Mouse (Mus musculus) erythroblast, adult 5-6 weeks (primary cell): ENCODE data around the gene Znrf1. TPM values are rescaled to one million over a fixed set of nuclear protein-coding genes. Genes with fewer than 3 reads are reported as not detected.

ENCODE experiments used
- ATAC-seq: replicated peaks from 2 replicates; pipeline ENCODE4 v1.8.0; 2016; ENCODE audit warnings: moderate number of reproducible peaks, mild to moderate bottlenecking, moderate TSS enrichment, inconsistent platforms; ENCODE audit not compliant: poor library complexity, low FRiP score, severe bottlenecking
- total RNA-seq, 2 experiments: library from RNA; stranded (forward) in 1 of 2; stranded (reverse) in 1 of 2; fragments of 150-400 nt in 1 of 2; fragments of 200-764, 138-1000 nt in 1 of 2; gene quantifications; 2 replicates each; pipeline versions ENCODE4 v1.2.3 to v1.2.4; 2015 to 2017; ENCODE audit warnings: low replicate concordance in 2 of 2

Znrf1 gene
- total RNA-seq, 2 experiments from 2014 or later: 5.8 to 7.1 TPM

DNA sequence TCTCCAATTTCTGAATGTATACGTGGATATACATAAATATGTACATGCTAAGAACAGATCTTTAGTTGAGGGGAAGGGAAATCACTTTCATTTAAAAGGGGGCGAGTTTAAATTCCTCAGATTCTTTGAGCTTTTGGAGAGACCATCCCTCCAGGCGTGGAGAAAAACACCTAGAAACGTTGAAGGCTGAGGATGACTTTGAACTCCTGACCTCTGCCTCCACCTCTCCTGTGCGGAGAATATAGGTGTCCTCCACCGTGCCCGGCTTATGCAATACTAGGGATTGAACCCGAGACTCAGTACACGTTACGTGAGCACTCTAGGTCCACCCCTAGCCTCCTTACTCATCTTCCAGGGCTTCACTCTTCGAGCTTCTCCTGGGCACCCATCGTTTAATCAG, 4.7 kb upstream of the Znrf1 start:
- ATAC-seq: no peak

DNA sequence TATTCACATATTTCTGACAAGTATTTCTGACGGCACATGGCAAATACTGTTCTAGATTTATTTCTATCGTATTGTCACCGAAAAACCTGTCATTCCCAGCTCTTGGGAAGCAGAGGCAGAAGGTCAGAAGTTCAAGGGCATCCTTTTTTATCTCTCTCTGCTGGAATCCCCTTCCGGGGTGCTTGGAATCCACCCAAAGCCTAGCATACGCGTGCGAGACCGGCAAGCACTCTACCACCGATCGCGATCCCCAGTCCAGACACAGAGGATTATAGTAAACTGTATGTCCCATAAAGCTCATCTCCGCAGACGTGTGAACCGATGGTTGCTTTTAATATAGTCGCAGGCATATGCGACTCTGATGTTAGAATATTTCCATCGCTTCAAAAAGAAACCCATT, 4.3 kb upstream of the Znrf1 start:
- no peak for ATAC-seq

DNA sequence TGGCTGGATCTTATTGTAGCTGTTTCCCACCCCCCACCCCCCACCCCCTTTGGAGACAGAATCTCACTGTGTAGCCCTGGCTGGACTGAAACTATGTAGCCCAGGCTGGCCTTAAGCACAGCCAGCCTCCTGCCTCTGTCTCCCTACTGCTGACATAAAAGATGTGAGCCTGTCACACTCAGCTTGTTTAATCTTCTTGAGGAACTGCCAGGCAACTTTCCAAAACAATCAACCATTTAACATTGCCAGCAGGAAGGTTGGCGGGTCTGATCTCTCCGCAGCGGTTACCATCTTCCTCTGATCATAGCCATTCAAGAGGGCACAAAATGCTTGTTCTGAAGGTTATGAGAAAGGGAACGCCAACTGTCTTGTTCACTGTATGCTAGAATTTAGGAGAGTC, 2.4 kb upstream of the Znrf1 start:
- no peak for ATAC-seq

DNA sequence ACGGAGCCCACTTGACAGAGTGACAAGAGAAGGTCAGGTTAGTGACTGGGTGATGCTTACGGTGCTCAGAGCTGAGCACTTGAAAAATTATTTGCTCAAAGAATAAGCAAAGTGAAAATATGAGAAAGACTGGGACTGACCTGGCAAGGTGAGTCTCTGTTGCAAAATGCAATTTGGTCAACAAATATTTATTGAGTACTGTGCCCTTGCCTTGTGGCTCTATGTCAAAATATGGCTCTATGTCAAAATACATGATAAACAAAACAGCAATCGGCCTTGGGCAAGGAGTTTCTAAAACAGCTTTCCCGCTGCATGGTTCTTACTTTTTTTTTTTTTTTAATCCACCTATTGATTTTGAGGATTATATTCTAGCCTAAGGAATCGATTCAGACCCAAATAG, 406 bp upstream of the Znrf1 start:
- ATAC-seq: no peak

DNA sequence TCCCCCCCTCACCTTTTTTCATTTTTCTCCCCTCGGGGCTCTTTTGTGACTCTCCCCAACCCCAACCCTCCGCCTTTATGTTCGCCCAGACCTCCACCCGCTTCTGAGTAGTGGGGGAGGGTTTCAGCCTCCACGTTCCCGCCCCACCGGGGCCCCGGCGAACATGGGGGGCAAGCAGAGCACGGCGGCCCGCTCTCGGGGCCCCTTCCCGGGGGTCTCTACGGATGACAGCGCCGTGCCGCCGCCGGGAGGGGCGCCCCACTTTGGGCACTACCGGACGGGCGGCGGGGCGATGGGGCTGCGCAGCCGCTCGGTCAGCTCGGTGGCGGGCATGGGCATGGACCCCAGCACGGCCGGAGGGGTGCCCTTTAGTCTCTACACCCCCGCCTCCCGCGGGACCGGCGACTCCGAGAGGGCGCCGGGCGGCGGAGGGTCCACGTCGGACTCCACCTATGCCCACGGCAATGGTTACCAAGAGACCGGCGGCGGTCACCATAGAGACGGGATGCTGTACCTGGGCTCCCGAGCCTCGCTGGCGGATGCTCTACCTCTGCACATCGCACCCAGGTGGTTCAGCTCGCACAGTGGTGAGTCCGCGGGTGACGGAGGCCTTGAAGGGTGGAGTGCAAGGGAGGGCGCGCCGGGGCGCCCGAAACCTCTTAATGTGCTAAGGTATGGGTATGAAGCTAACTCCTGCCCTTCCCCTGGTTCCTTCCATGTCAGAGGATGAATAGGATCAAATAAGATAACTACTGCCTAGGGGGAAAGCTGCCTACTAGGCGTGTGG, 1.3 kb downstream of the Znrf1 start:
- ATAC-seq: peak; percentile 62

DNA sequence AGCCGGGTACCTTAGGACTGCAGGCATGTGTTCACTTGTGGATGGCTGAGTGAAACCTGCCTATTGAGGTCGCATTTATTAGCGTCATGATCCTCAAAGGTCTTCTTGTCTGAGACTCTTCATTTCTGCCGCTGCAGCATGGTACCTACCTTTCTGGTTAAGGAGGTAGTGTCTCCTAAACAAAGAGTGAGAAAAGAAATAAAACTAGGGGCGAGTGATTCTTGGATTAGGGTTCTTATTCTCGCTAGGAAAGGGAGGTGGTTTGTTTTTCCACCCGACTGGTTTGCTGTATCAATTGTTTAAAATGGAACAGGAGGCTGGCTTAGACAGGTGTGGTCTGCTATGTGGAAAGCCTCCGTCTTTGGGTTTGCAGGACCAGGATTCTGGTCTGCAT, 1.9 kb downstream of the Znrf1 start:
- no peak for ATAC-seq

DNA sequence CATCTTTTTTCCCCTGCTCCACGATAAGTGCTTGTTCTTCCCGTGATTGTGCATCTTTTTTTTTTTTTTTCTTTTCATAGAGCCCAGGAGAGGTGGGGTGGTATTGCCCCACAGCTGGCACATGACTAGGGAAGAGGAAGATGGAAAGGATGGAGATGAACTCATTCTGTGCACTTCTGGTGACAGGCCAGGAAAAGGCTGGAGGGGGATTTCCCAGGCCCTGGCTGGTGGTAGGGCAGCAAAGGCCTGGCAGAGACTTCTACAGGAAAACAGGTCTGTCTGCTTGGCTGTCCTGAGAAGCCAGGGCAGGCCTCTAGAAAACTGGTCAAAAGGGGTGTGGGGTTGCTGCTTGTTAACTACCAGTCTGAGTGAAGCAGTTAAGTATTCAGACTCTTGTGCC, 2.3 kb downstream of the Znrf1 start:
- ATAC-seq: no peak

DNA sequence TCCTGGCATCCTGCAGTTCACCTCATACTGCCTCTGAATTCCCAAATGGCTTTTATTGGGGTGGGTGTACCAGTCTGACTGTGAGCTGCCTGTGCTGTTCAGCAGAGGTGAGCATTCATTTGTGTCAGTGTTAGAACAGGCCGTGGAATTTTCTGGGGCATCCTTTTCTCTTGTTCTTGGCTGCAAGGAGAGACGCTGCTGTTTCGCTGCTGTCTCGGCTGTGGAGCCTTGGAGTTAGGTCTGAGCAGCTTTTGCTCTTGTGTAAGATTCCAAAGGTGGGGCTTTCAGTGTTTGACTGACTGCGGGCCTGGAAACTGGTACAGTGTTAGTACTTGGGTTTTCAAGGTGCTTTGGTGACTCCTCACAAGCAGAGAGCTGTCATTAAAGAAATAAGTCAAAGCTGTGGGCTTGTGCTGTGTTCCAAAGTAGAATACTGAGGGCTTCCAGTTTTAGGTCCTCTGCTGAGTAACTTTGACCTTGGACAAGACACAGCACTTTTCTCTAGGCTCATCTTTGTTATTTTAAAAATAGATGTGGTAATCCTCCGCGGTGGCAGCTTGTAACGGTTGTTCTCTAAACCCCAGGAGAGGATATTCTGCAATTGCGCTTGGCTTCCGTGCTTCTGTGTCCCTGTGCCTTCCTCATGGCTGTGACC, 3.7 kb downstream of the Znrf1 start:
- ATAC-seq: no peak

DNA sequence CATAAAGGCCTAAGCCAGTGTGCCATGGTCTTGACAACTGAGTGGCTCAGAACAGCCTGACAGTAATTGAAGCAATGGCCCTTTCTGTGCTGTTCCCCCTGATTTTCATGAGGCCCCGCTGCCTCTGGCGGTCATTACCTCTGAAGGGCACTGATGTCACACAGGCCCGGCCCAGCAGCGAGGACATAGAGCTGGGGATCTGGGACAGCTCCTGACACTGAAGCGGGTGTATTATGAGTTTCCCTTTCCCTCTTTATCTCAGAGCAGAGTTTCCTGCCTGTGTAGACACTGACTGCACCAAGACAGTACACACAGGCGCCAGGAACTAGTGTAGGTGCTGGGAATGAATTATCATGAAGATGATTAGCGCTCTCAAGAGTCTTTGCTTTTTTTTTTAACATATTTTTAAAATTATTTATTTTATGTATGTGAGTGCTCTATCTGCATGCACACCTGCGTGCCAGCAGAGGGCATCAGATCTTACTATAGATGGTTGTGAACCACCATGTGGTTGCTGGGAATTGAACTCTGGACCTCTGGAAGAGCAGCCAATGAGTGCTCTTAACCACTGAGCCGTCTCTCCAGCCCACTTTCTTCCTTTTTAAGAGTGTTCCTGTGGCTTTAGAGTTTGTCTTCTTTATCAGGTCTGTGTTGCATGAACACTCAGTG, 7.9 kb downstream of the Znrf1 start:
- no peak for ATAC-seq

DNA sequence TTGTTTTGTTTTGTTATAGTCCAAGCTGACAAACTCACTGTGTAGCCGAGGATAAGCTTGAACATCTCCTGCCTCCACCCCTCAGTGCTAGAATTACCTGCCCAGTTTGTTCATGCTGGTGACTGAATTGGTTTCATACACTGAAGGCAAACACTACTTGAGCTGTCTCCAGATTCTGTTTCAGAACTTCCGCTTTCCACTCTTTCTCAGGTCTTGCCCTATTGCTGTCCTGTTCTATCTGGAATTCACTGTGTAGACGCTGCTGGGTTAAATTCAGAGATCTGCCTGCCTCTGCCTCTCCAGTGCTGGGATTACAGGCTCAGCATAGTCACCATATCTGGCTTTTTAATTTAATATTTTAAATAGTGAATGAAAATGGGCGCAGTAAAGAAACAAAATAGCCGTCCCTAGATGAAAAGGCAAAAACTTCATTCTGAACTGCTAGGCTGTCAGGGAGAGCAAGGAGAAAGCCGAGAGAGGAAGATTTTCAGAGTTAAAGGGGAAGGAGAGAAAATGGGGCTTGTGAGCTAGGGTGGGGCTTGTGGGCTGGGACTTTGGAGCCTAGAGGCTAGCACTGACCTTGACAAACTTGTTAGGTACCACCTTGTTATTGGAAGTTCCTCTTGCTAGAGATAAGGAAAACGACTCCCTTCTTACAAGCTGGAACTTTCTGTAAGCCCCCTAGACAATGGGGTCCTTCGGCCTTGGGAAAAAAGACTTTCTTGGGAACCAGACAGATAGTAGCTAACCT, 9.7 kb downstream of the Znrf1 start:
- no peak for ATAC-seq

DNA sequence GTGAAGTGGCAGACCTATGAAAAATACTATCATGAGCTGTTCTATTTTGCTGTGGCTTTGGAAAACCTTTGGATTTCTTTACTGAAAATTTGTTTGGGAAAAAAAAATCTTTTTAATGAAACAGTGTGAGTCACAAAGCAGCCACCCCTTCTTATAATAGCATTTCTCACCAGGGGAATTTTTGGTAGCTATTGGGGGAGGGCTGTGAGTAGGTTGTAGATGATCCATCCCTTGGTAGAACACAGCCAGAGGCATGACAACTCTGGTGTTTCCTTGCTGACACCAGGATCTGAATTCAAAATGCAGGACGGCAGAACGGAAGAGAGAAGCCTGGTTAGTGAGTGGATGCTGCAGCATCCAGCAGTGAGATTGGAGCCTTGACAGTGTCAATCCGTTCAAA, 11.2 kb downstream of the Znrf1 start:
- ATAC-seq: no peak

DNA sequence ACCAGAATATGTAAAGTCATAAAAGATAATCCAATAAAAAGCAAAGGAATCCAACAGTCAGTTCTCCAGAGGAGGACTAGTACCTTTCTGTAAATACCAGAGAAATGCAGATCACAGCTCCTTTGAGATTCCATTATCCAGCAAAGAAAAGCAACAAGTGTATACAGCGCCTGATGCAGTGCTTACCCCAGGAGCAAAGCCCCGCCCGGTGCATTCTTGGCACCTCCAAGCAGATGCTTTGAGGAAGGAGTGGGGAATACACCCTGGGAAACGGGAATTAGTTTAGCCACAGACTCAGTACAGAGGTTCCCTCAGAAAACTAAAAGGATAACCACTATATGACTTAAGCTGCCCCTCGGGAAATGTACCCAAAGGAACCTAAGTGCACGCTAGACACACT, 12.3 kb downstream of the Znrf1 start:
- no peak for ATAC-seq

DNA sequence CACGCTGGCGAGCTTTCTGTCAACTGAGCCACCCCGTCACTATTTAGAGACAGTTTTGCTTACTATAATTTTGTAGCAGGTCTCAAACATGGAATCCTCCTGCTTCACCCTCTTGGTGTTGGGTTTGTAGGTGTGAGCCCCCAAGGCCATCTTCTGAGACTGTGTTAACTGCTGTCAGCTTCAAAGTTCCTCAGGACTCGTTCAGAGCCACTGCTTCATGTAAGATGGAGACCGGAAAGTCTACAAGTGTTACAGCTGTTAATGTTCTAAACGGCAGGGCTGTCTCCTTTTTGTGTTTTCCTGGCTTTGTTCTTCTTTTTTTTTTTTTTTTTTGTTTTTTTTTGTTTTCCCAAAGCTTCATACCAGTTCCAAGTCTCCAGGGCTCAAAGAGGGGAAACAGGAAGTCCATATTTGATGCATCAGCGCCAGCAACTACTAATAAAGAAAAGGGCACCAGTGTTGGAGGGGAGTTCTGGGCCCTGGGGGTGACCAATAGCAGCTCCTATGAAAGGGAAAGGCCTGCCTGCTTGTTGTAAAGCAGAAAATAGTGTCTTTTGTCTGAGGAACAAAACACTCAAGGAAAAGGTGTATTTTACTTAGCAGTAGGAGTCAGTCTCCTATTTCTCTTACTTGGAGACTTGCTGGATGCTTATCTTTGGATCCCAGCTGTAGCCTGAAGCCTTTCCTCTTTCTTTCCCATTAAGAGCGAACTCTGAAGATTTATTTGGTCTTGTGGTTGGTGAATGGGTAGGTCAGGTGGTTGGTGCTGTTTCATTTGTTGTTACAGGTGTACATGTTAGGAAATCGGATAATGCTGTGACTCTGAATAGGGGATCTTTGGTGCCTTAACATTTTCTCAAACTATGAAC, 14.3 kb downstream of the Znrf1 start:
- no peak for ATAC-seq

DNA sequence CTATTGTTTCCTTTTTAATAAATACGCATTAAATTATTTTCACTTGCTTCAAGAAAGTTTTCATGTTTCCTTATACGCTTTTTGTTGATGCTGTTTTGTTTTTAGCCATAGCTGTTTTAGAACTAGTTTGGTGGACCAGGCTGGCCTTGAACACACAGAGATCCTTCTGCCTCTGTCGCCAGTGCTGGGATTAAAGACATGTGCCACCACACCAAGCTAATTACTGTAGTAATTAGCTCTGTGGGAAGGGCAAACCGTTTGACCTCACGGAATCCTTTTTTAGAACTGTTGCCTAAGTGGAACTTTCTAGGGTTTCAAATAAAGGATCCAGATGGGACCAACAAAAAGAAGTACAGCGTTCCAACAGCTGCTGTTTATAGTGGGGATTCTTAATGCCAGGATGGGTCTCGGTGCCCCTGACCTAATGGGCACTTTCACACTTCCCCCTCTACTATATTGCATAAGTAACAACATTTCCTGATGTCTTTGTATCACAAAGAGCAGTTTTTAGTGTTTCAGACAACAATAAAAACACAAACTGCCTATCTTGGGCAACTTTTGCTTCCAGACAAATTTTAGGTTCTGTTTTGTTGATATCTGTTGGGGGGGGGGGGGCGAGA, 15.7 kb downstream of the Znrf1 start:
- no peak for ATAC-seq

DNA sequence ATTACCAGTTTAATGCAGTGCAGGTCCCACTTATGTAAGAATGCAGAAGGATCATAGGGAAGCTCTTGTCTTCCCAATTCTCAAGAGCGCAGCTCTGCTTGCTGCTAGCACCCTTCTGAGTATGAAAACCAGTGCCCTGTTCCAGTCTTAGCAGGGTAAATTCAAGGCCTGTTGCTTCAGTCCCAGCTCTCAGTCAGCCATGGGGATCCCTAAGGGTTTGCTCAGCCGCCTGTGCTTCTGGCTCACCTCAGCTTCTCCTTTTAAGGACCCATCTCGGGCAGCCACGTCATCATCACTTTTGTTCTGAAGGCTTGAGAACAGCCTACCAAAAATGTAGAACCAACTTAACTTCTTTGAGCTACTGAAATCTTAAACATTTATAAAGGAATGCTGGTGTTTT, 25.9 kb downstream of the Znrf1 start:
- no peak for ATAC-seq

DNA sequence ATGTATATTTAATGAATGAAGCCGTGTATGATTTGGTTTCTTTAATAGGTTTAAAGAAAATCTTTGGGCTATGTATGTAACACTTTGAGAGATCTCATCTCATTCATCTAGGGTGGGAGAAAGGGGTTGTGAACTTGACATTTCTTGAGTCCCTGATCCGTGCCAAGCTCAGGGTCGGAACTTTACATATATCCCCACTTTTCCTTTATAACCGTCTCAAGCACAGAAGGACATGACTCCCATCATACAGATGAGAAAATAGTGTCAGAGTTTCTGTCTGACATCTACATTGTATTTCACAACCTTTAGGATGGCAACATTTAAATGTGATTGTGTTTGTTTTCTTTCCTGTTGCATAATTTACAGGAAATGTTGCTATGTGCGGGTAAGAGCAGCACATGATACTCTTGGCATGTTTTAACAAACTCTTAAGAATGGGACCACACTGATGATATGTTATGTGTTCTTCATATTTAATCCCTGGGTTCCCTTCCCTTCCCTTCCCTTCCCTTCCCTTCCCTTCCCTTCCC, 26.4 kb downstream of the Znrf1 start:
- ATAC-seq: no peak

DNA sequence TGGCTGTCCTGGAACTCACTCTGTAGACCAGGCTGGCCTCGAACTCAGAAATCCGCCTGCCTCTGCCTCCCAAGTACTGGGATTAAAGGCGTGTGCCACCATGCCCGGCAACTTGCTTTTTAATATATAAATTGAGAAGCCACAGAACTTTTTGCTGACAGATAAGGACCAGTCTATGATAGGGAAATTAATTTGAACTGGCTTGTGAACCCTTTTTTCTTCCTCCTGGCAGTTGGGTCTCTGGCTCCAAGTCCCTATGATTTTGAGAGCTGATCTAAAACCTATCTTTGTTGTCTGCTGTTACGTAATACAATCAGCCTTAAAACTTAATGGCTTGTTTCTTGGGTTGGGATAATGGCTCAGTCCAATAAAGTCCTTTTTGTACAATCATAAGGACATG, 27.2 kb downstream of the Znrf1 start:
- ATAC-seq: no peak

DNA sequence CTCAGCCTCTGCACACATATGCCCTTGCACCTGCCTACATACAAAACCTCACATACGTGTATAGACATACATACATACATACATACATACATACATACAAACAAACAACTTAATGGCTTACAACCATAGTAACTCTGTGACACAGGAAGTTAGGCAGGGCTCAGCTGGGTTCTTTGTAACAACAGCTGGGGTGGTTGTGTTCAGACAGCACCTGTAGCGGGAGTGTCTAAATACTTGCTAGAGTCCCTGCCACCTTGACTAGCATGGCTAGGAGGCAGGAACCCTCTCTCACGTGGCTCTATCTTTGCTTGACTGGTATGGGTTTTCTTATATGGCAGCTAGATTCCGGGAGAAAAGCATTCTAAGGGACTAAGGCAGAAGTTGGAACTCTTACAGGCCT, 27.8 kb downstream of the Znrf1 start:
- ATAC-seq: no peak

DNA sequence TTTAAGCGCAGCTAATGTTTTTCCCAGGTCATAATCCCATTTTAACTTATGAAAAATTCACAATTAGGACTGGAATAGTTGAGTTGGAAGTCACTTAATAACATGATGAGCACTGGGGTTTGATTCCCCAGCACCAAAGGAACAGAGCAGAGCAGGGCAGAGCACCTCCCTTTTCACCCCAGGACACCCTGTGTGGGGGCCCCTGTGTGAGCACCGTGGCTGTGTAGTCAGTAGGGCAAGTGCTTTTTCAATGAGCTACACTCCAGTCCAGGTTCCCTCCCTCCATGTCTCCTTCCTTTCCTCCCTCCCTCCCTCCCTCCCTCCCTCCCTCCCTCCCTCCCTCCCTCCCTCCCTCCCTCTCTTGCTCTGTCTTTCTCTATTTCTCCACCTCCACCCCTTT, 28.2 kb downstream of the Znrf1 start:
- no peak for ATAC-seq
